Mouse (Mus musculus): ENCODE measurements around the gene Chtf18.

GRCm38 (mm10) chr17:25679818-25680217, 47.4 kb downstream of the Chtf18 start:
- no peak for TF ChIP-seq GATA1 (IDR thresholded peaks at IDR 0.05; ENCODE audit: low read length)
- no peak for TF ChIP-seq TAL1 (IDR thresholded peaks at IDR 0.05; ENCODE audit: low read length)
